Mouse (Mus musculus): ENCODE measurements around the gene Olfr1249. TPM values are rescaled to one million over a fixed set of nuclear protein-coding genes. Genes with fewer than 3 reads are reported as not detected.
"Not testable (repeated sequence)": the region's sequence is repeated elsewhere in the genome, so short reads cannot be mapped to it uniquely, and the experiment has no call there.

Gene Olfr1249
- total RNA-seq (2014; rRNA removed) (not detected in 2 replicates), polyA plus RNA-seq (2015; fragmentation: Nextera tagmentation; extraction: Ambion mirVana) (not detected in 2 replicates)

GRCm38 (mm10) chr2:89634883-89635282 lies at the start of gene Olfr1249:
TSS of gene Olfr1249 (minus strand) at chr2:89634983.
- Histone ChIP-seq H3K9ac (no peak within 1 kb of the TSS), H3K27me3 (ENCODE audit: insufficient read depth, low read length) (no peaks in the 10 kb centered on the region), H3K27ac (ENCODE audit: low read depth, low read length) (no peak within 1 kb of the TSS), H3K4me3 (ENCODE audit: low read depth, low read length) (no peak within 1 kb of the TSS), H3K4me2 (ENCODE audit: low read depth) (no peak within 1 kb of the TSS), H3K9me3 (ENCODE audit: low read length) (no peaks in the 10 kb centered on the region), H3K36me3 (ENCODE audit: insufficient read depth) (no peaks in the 10 kb centered on the region), H3K4me1 (ENCODE audit: insufficient read depth) (no peaks in the 10 kb centered on the region)
- DNase-seq, result no peak
- no peak for TF ChIP-seq CTCF (IDR thresholded peaks at IDR 0.05; ENCODE audit: low read depth)
- WGBS, result 88% methylated on average over 2 of the region's 2 CpGs
- ATAC-seq, result no peak

- Histone ChIP-seq H3K9ac (no peak within 1 kb of the TSS), H3K27me3 (ENCODE audit: insufficient read depth, low read length) (no peaks in the 10 kb centered on the region), H3K4me2 (ENCODE audit: low read depth) (no peak within 1 kb of the TSS), H3K9me3 (ENCODE audit: low read length) (no peaks in the 10 kb centered on the region), H3K4me3 (ENCODE audit: low read depth, low read length) (no peak within 1 kb of the TSS), H3K27ac (ENCODE audit: low read depth, low read length) (no peak within 1 kb of the TSS), H3K36me3 (ENCODE audit: insufficient read depth) (no peaks in the 10 kb centered on the region), H3K4me1 (ENCODE audit: insufficient read depth) (no peaks in the 10 kb centered on the region)
- no peak for ATAC-seq
- no peak for DNase-seq
- no peak for TF ChIP-seq CTCF (IDR thresholded peaks at IDR 0.05; ENCODE audit: low read depth)
Measured at GRCm38 (mm10) chr2:89671836-89672235, 37.1 kb upstream of the Olfr1249 start, which contains the start of gene Olfr1251. TSS of gene Olfr1251 (minus strand) at chr2:89671936.

GRCm38 (mm10) chr2:89661367-89661766 lies 26.6 kb upstream of the Olfr1249 start, which contains the start of gene Olfr1250:
TSS of gene Olfr1250 (minus strand) at chr2:89661467.
- no peak for TF ChIP-seq CTCF (IDR thresholded peaks at IDR 0.05; ENCODE audit: low read depth)
- Histone ChIP-seq H3K27ac (ENCODE audit: low read depth, low read length) (no peak within 1 kb of the TSS), H3K4me3 (ENCODE audit: low read depth, low read length) (no peak within 1 kb of the TSS), H3K36me3 (ENCODE audit: insufficient read depth) (no peaks in the 10 kb centered on the region), H3K4me1 (ENCODE audit: insufficient read depth) (no peaks in the 10 kb centered on the region), H3K4me2 (ENCODE audit: low read depth) (no peak within 1 kb of the TSS), H3K9ac (no peak within 1 kb of the TSS), H3K9me3 (ENCODE audit: low read length) (no peaks in the 10 kb centered on the region), H3K27me3 (ENCODE audit: insufficient read depth, low read length) (no peaks in the 10 kb centered on the region)
- ATAC-seq, result no peak
- no peak for DNase-seq

GRCm38 (mm10) chr2:89618145-89618544 lies 16.6 kb downstream of the Olfr1249 start, which contains the start of gene Olfr1248:
TSS of gene Olfr1248 (minus strand) at chr2:89618245.
- H3K27ac ChIP-seq (ENCODE audit: low read depth, low read length); H3K9ac ChIP-seq; H3K9me3 ChIP-seq (ENCODE audit: low read length); H3K4me1 ChIP-seq (ENCODE audit: insufficient read depth); DNase-seq; ATAC-seq; H3K4me2 ChIP-seq (ENCODE audit: low read depth); H3K36me3 ChIP-seq (ENCODE audit: insufficient read depth); H3K4me3 ChIP-seq (ENCODE audit: low read depth, low read length); H3K27me3 ChIP-seq (ENCODE audit: insufficient read depth, low read length): not testable (repeated sequence)
- WGBS, result 93% methylated on average over 1 of the region's 1 CpGs

DNA sequence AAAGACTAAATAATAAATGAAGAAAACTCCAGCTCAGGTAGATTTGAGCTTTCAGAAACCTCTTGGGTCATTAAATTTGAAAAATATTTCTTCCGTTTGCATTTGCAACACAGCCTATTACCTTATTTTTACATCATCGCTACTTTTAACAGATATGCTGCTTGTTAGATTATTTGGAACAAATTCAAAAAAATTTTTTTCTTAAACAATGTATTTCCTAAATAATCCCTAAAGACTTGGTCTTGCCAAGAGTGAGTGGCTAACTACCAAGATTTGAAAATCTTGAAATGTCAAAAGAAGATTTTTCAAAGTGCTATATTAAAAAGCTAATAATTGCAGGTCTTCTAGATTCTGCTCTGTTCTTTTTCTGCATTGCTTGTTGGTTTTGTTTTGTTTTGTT lies 20.8 kb downstream of the Olfr1249 start, which contains the start of gene Olfr1247:
Olfr1247 (minus strand) TSS at position 101 of the 400 bp plus-strand sequence.
- H3K27ac ChIP-seq (ENCODE audit: low read depth, low read length), result no peak within 1 kb of the TSS
- no peak for TF ChIP-seq CTCF (IDR thresholded peaks at IDR 0.05; ENCODE audit: low read depth)
- H3K4me1 ChIP-seq (ENCODE audit: insufficient read depth), result no peaks in the 10 kb centered on the region
- no peak within 1 kb of the TSS for H3K9ac ChIP-seq
- no peaks in the 10 kb centered on the region for H3K9me3 ChIP-seq (ENCODE audit: low read length)
- ATAC-seq (no peak), DNase-seq (no peak)
- no peak within 1 kb of the TSS for H3K4me3 ChIP-seq (ENCODE audit: low read depth, low read length)
- no peak within 1 kb of the TSS for H3K4me2 ChIP-seq (ENCODE audit: low read depth)
- WGBS, result 95% methylated on average over 2 of the region's 2 CpGs
- no peaks in the 10 kb centered on the region for H3K36me3 ChIP-seq (ENCODE audit: insufficient read depth)
- H3K27me3 ChIP-seq (ENCODE audit: insufficient read depth, low read length), result no peaks in the 10 kb centered on the region

GRCm38 (mm10) chr2:89593057-89593456 lies 41.7 kb downstream of the Olfr1249 start, which contains the start of gene Olfr1246:
TSS of gene Olfr1246 (minus strand) at chr2:89593157.
- Histone ChIP-seq H3K4me2 (ENCODE audit: low read depth) (no peak within 1 kb of the TSS), H3K27me3 (ENCODE audit: insufficient read depth, low read length) (no peaks in the 10 kb centered on the region), H3K36me3 (ENCODE audit: insufficient read depth) (no peaks in the 10 kb centered on the region), H3K4me1 (ENCODE audit: insufficient read depth) (no peaks in the 10 kb centered on the region), H3K9me3 (ENCODE audit: low read length) (no peaks in the 10 kb centered on the region), H3K4me3 (ENCODE audit: low read depth, low read length) (no peak within 1 kb of the TSS), H3K27ac (ENCODE audit: low read depth, low read length) (no peak within 1 kb of the TSS), H3K9ac (no peak within 1 kb of the TSS)
- no peak for ATAC-seq
- 83% methylated on average over 2 of the region's 2 CpGs for WGBS
- DNase-seq, result no peak
- no peak for TF ChIP-seq CTCF (IDR thresholded peaks at IDR 0.05; ENCODE audit: low read depth)

Other genes with a start within 250 kb of the Olfr1249 start
- not detected in 2 replicates for gene Olfr1238, start 225.3 kb downstream of the Olfr1249 start, total RNA-seq (2014; rRNA removed)
- gene Olfr1238, start 225.3 kb downstream of the Olfr1249 start, polyA plus RNA-seq (2015; fragmentation: Nextera tagmentation; extraction: Ambion mirVana), result not detected in 2 replicates
- gene Olfr1239, start 214.6 kb downstream of the Olfr1249 start, total RNA-seq (2014; rRNA removed), result not detected in 2 replicates
- not detected in 2 replicates for gene Olfr1239, start 214.6 kb downstream of the Olfr1249 start, polyA plus RNA-seq (2015; fragmentation: Nextera tagmentation; extraction: Ambion mirVana)
- gene Olfr1240, start 192.0 kb downstream of the Olfr1249 start, total RNA-seq (2014; rRNA removed), result not detected in 2 replicates
- gene Olfr1240, start 192.0 kb downstream of the Olfr1249 start, polyA plus RNA-seq (2015; fragmentation: Nextera tagmentation; extraction: Ambion mirVana), result not detected in 2 replicates
- gene Olfr1241, start 147.9 kb downstream of the Olfr1249 start, total RNA-seq (2014; rRNA removed), result not detected in 2 replicates
- gene Olfr1241, start 147.9 kb downstream of the Olfr1249 start, polyA plus RNA-seq (2015; fragmentation: Nextera tagmentation; extraction: Ambion mirVana), result not detected in 2 replicates
- gene Olfr1242, start 136.6 kb downstream of the Olfr1249 start, total RNA-seq (2014; rRNA removed), result not detected in 2 replicates
- gene Olfr1242, start 136.6 kb downstream of the Olfr1249 start, polyA plus RNA-seq (2015; fragmentation: Nextera tagmentation; extraction: Ambion mirVana), result not detected in 2 replicates
- gene Olfr1243, start 103.5 kb downstream of the Olfr1249 start, total RNA-seq (2014; rRNA removed), result not detected in 2 replicates
- not detected in 2 replicates for gene Olfr1243, start 103.5 kb downstream of the Olfr1249 start, polyA plus RNA-seq (2015; fragmentation: Nextera tagmentation; extraction: Ambion mirVana)
- not detected in 2 replicates for gene Olfr1245, start 56.5 kb downstream of the Olfr1249 start, total RNA-seq (2014; rRNA removed)
- not detected in 2 replicates for gene Olfr1245, start 56.5 kb downstream of the Olfr1249 start, polyA plus RNA-seq (2015; fragmentation: Nextera tagmentation; extraction: Ambion mirVana)
- gene Olfr1246, start 41.8 kb downstream of the Olfr1249 start, total RNA-seq (2014; rRNA removed), result not detected in 2 replicates
- gene Olfr1246, start 41.8 kb downstream of the Olfr1249 start, polyA plus RNA-seq (2015; fragmentation: Nextera tagmentation; extraction: Ambion mirVana), result not detected in 2 replicates
- gene Olfr1247, start 20.9 kb downstream of the Olfr1249 start, total RNA-seq (2014; rRNA removed), result not detected in 2 replicates
- gene Olfr1247, start 20.9 kb downstream of the Olfr1249 start, polyA plus RNA-seq (2015; fragmentation: Nextera tagmentation; extraction: Ambion mirVana), result not detected in 2 replicates
- gene Olfr1248, start 16.7 kb downstream of the Olfr1249 start, total RNA-seq (2014; rRNA removed), result not detected in 2 replicates
- not detected in 2 replicates for gene Olfr1248, start 16.7 kb downstream of the Olfr1249 start, polyA plus RNA-seq (2015; fragmentation: Nextera tagmentation; extraction: Ambion mirVana)
- not detected in 2 replicates for gene Olfr1250, start 26.5 kb upstream of the Olfr1249 start, total RNA-seq (2014; rRNA removed)
- gene Olfr1250, start 26.5 kb upstream of the Olfr1249 start, polyA plus RNA-seq (2015; fragmentation: Nextera tagmentation; extraction: Ambion mirVana), result not detected in 2 replicates
- not detected in 2 replicates for gene Olfr1251, start 37.0 kb upstream of the Olfr1249 start, total RNA-seq (2014; rRNA removed)
- gene Olfr1251, start 37.0 kb upstream of the Olfr1249 start, polyA plus RNA-seq (2015; fragmentation: Nextera tagmentation; extraction: Ambion mirVana), result not detected in 2 replicates
- not detected in 2 replicates for gene Olfr1252, start 90.0 kb upstream of the Olfr1249 start, total RNA-seq (2014; rRNA removed)
- not detected in 2 replicates for gene Olfr1252, start 90.0 kb upstream of the Olfr1249 start, polyA plus RNA-seq (2015; fragmentation: Nextera tagmentation; extraction: Ambion mirVana)
- not detected in 2 replicates for gene Olfr1253, start 122.1 kb upstream of the Olfr1249 start, total RNA-seq (2014; rRNA removed)
- gene Olfr1253, start 122.1 kb upstream of the Olfr1249 start, polyA plus RNA-seq (2015; fragmentation: Nextera tagmentation; extraction: Ambion mirVana), result not detected in 2 replicates
- gene Olfr1254, start 158.6 kb upstream of the Olfr1249 start, total RNA-seq (2014; rRNA removed), result not detected in 2 replicates
- not detected in 2 replicates for gene Olfr1254, start 158.6 kb upstream of the Olfr1249 start, polyA plus RNA-seq (2015; fragmentation: Nextera tagmentation; extraction: Ambion mirVana)
- gene Olfr1255, start 177.1 kb upstream of the Olfr1249 start, total RNA-seq (2014; rRNA removed), result not detected in 2 replicates
- not detected in 2 replicates for gene Olfr1255, start 177.1 kb upstream of the Olfr1249 start, polyA plus RNA-seq (2015; fragmentation: Nextera tagmentation; extraction: Ambion mirVana)
- not detected in 2 replicates for gene Olfr1256, start 206.6 kb upstream of the Olfr1249 start, total RNA-seq (2014; rRNA removed)
- not detected in 2 replicates for gene Olfr1256, start 206.6 kb upstream of the Olfr1249 start, polyA plus RNA-seq (2015; fragmentation: Nextera tagmentation; extraction: Ambion mirVana)
- gene Olfr48, start 213.2 kb upstream of the Olfr1249 start, total RNA-seq (2014; rRNA removed), result not detected in 2 replicates
- gene Olfr48, start 213.2 kb upstream of the Olfr1249 start, polyA plus RNA-seq (2015; fragmentation: Nextera tagmentation; extraction: Ambion mirVana), result not detected in 2 replicates
- not detected in 2 replicates for gene Olfr1257, start 243.5 kb upstream of the Olfr1249 start, total RNA-seq (2014; rRNA removed)
- gene Olfr1257, start 243.5 kb upstream of the Olfr1249 start, polyA plus RNA-seq (2015; fragmentation: Nextera tagmentation; extraction: Ambion mirVana), result not detected in 2 replicates

Data from forebrain, postnatal 0 days (tissue).